Mouse (Mus musculus): ENCODE results near the gene Ccdc42. TPM values are rescaled to one million over a fixed set of nuclear protein-coding genes. Genes with fewer than 3 reads are reported as not detected.

The Ccdc42 gene
- polyA plus RNA-seq, 1 experiment from 2014 or later, result 0.58 TPM

- peak overlapping the region; percentile 48; the same call in 1 of the 2 replicates for H3K9ac ChIP-seq (replicated peaks; ENCODE audit: low read depth, low read length)
- no peak overlapping the region for H3K4me3 ChIP-seq (replicated peaks; ENCODE audit: low read length)
- H3K9me3 ChIP-seq (ENCODE audit: control insufficient read depth, low read length), result no peaks in the 10 kb centered on the region
- peak; percentile 37; the same call in 1 of the 2 replicates for ATAC-seq
- H3K4me2 ChIP-seq (ENCODE audit: low read length), result peak overlapping the region; percentile 13; the same call in 1 of the 2 replicates
- peaks cover 23% of the 10 kb centered on the region for H3K4me1 ChIP-seq (replicated peaks; ENCODE audit: control insufficient read depth, insufficient read depth, low read length)
- WGBS, result 13% methylated on average over 9 of the region's 9 CpGs
- H3K36me3 ChIP-seq (ENCODE audit: control insufficient read depth, insufficient read depth), result no peaks in the 10 kb centered on the region
- peak overlapping the region; percentile 60 for H3K27ac ChIP-seq (ENCODE audit: low read length)
- no peaks in the 10 kb centered on the region for H3K27me3 ChIP-seq (replicated peaks; ENCODE audit: control insufficient read depth, insufficient read depth, low read length)
These were observed 7.3 kb upstream of the Ccdc42 start for GRCm38 (mm10) chr11:68579462-68579881.

- no peaks in the 10 kb centered on the region for H3K36me3 ChIP-seq (ENCODE audit: control insufficient read depth, insufficient read depth)
- H3K4me1 ChIP-seq (replicated peaks; ENCODE audit: control insufficient read depth, insufficient read depth, low read length), result peaks cover 23% of the 10 kb centered on the region
- peak overlapping the region; percentile 31; the same call in 1 of the 2 replicates for H3K27ac ChIP-seq (ENCODE audit: low read length)
- no peaks in the 10 kb centered on the region for H3K9me3 ChIP-seq (ENCODE audit: control insufficient read depth, low read length)
- peak; percentile 32; the same call in 1 of the 2 replicates for ATAC-seq
- no peak overlapping the region for H3K4me2 ChIP-seq (ENCODE audit: low read length)
- no peak overlapping the region for H3K9ac ChIP-seq (replicated peaks; ENCODE audit: low read depth, low read length)
- H3K4me3 ChIP-seq (replicated peaks; ENCODE audit: low read length), result no peak overlapping the region
- 12% methylated on average over 6 of the region's 6 CpGs for WGBS
- no peaks in the 10 kb centered on the region for H3K27me3 ChIP-seq (replicated peaks; ENCODE audit: control insufficient read depth, insufficient read depth, low read length)
These were observed 6.3 kb upstream of the Ccdc42 start for GRCm38 (mm10) chr11:68580566-68580965.

GRCm38 (mm10) chr11:68583225-68583624 is 3.6 kb upstream of the Ccdc42 start:
- Histone ChIP-seq H3K27ac (ENCODE audit: low read length) (peak overlapping the region; percentile 25; the same call in 1 of the 2 replicates), H3K9me3 (ENCODE audit: control insufficient read depth, low read length) (no peaks in the 10 kb centered on the region), H3K36me3 (ENCODE audit: control insufficient read depth, insufficient read depth) (no peaks in the 10 kb centered on the region), H3K4me1 (replicated peaks; ENCODE audit: control insufficient read depth, insufficient read depth, low read length) (peaks cover 23% of the 10 kb centered on the region), H3K4me3 (replicated peaks; ENCODE audit: low read length) (no peak overlapping the region), H3K9ac (replicated peaks; ENCODE audit: low read depth, low read length) (no peak overlapping the region), H3K27me3 (replicated peaks; ENCODE audit: control insufficient read depth, insufficient read depth, low read length) (no peaks in the 10 kb centered on the region), H3K4me2 (ENCODE audit: low read length) (no peak overlapping the region)
- ATAC-seq, result peak; percentile 79
- WGBS, result 57% methylated on average over 13 of the region's 13 CpGs

GRCm38 (mm10) chr11:68583906-68584480 is 2.8 kb upstream of the Ccdc42 start:
- Histone ChIP-seq H3K9ac (replicated peaks; ENCODE audit: low read depth, low read length) (no peak overlapping the region), H3K9me3 (ENCODE audit: control insufficient read depth, low read length) (no peaks in the 10 kb centered on the region), H3K4me3 (replicated peaks; ENCODE audit: low read length) (no peak overlapping the region), H3K36me3 (ENCODE audit: control insufficient read depth, insufficient read depth) (no peaks in the 10 kb centered on the region), H3K27me3 (replicated peaks; ENCODE audit: control insufficient read depth, insufficient read depth, low read length) (no peaks in the 10 kb centered on the region), H3K27ac (ENCODE audit: low read length) (peak overlapping the region; percentile 73), H3K4me1 (replicated peaks; ENCODE audit: control insufficient read depth, insufficient read depth, low read length) (peaks cover 23% of the 10 kb centered on the region), H3K4me2 (ENCODE audit: low read length) (no peak overlapping the region)
- no peak for ATAC-seq
- 49% methylated on average over 8 of the region's 8 CpGs for WGBS

GRCm38 (mm10) chr11:68585890-68586289 is 931 bp upstream of the Ccdc42 start:
- Histone ChIP-seq H3K4me3 (replicated peaks; ENCODE audit: low read length) (no peak overlapping the region), H3K9me3 (ENCODE audit: control insufficient read depth, low read length) (no peaks in the 10 kb centered on the region), H3K4me1 (replicated peaks; ENCODE audit: control insufficient read depth, insufficient read depth, low read length) (peaks cover 8% of the 10 kb centered on the region), H3K27me3 (replicated peaks; ENCODE audit: control insufficient read depth, insufficient read depth, low read length) (no peaks in the 10 kb centered on the region), H3K36me3 (ENCODE audit: control insufficient read depth, insufficient read depth) (no peaks in the 10 kb centered on the region), H3K9ac (replicated peaks; ENCODE audit: low read depth, low read length) (no peak overlapping the region), H3K27ac (ENCODE audit: low read length) (no peak overlapping the region), H3K4me2 (ENCODE audit: low read length) (no peak overlapping the region)
- ATAC-seq, result no peak
- WGBS, result 24% methylated on average over 3 of the region's 3 CpGs

GRCm38 (mm10) chr11:68589055-68589809 is 2.4 kb downstream of the Ccdc42 start:
- ATAC-seq, result peak; percentile 57
- no peak overlapping the region for H3K4me3 ChIP-seq (replicated peaks; ENCODE audit: low read length)
- WGBS, result 62% methylated on average over 8 of the region's 8 CpGs
- H3K36me3 ChIP-seq (ENCODE audit: control insufficient read depth, insufficient read depth), result no peaks in the 10 kb centered on the region
- H3K27ac ChIP-seq (ENCODE audit: low read length), result no peak overlapping the region
- no peaks in the 10 kb centered on the region for H3K9me3 ChIP-seq (ENCODE audit: control insufficient read depth, low read length)
- no peaks in the 10 kb centered on the region; the same call in 1 of the 2 replicates for H3K4me1 ChIP-seq (replicated peaks; ENCODE audit: control insufficient read depth, insufficient read depth, low read length)
- no peaks in the 10 kb centered on the region for H3K27me3 ChIP-seq (replicated peaks; ENCODE audit: control insufficient read depth, insufficient read depth, low read length)
- H3K9ac ChIP-seq (replicated peaks; ENCODE audit: low read depth, low read length), result no peak overlapping the region
- H3K4me2 ChIP-seq (ENCODE audit: low read length), result no peak overlapping the region

GRCm38 (mm10) chr11:68591708-68592107 is 4.9 kb downstream of the Ccdc42 start:
- no peaks in the 10 kb centered on the region for H3K4me1 ChIP-seq (replicated peaks; ENCODE audit: control insufficient read depth, insufficient read depth, low read length)
- no peak for ATAC-seq
- H3K27me3 ChIP-seq (replicated peaks; ENCODE audit: control insufficient read depth, insufficient read depth, low read length), result no peaks in the 10 kb centered on the region
- 34% methylated on average over 5 of the region's 5 CpGs for WGBS
- no peak overlapping the region for H3K9ac ChIP-seq (replicated peaks; ENCODE audit: low read depth, low read length)
- H3K36me3 ChIP-seq (ENCODE audit: control insufficient read depth, insufficient read depth), result no peaks in the 10 kb centered on the region
- no peak overlapping the region for H3K27ac ChIP-seq (ENCODE audit: low read length)
- H3K4me2 ChIP-seq (ENCODE audit: low read length), result no peak overlapping the region
- H3K4me3 ChIP-seq (replicated peaks; ENCODE audit: low read length), result no peak overlapping the region
- no peaks in the 10 kb centered on the region for H3K9me3 ChIP-seq (ENCODE audit: control insufficient read depth, low read length)

GRCm38 (mm10) chr11:68593247-68593646 is 6.4 kb downstream of the Ccdc42 start:
- H3K4me3 ChIP-seq (replicated peaks; ENCODE audit: low read length), result no peak overlapping the region
- no peak overlapping the region for H3K27ac ChIP-seq (ENCODE audit: low read length)
- H3K4me1 ChIP-seq (replicated peaks; ENCODE audit: control insufficient read depth, insufficient read depth, low read length), result no peaks in the 10 kb centered on the region
- no peak overlapping the region for H3K9ac ChIP-seq (replicated peaks; ENCODE audit: low read depth, low read length)
- ATAC-seq, result no peak
- H3K27me3 ChIP-seq (replicated peaks; ENCODE audit: control insufficient read depth, insufficient read depth, low read length), result no peaks in the 10 kb centered on the region
- no peak overlapping the region for H3K4me2 ChIP-seq (ENCODE audit: low read length)
- H3K9me3 ChIP-seq (ENCODE audit: control insufficient read depth, low read length), result no peaks in the 10 kb centered on the region
- no peaks in the 10 kb centered on the region for H3K36me3 ChIP-seq (ENCODE audit: control insufficient read depth, insufficient read depth)
- WGBS, result 70% methylated on average over 3 of the region's 3 CpGs

GRCm38 (mm10) chr11:68597912-68598311 is 11.1 kb downstream of the Ccdc42 start:
- H3K4me1 ChIP-seq (replicated peaks; ENCODE audit: control insufficient read depth, insufficient read depth, low read length), result peaks cover 6% of the 10 kb centered on the region
- no peaks in the 10 kb centered on the region for H3K27me3 ChIP-seq (replicated peaks; ENCODE audit: control insufficient read depth, insufficient read depth, low read length)
- no peak overlapping the region for H3K4me3 ChIP-seq (replicated peaks; ENCODE audit: low read length)
- H3K9me3 ChIP-seq (ENCODE audit: control insufficient read depth, low read length), result no peaks in the 10 kb centered on the region
- 79% methylated on average over 2 of the region's 2 CpGs for WGBS
- no peaks in the 10 kb centered on the region for H3K36me3 ChIP-seq (ENCODE audit: control insufficient read depth, insufficient read depth)
- no peak overlapping the region for H3K27ac ChIP-seq (ENCODE audit: low read length)
- ATAC-seq, result no peak
- H3K9ac ChIP-seq (replicated peaks; ENCODE audit: low read depth, low read length), result no peak overlapping the region
- H3K4me2 ChIP-seq (ENCODE audit: low read length), result no peak overlapping the region
